Comparison of ENCODE assay signal across 15 mouse cellular contexts in the genomic region with DNA sequence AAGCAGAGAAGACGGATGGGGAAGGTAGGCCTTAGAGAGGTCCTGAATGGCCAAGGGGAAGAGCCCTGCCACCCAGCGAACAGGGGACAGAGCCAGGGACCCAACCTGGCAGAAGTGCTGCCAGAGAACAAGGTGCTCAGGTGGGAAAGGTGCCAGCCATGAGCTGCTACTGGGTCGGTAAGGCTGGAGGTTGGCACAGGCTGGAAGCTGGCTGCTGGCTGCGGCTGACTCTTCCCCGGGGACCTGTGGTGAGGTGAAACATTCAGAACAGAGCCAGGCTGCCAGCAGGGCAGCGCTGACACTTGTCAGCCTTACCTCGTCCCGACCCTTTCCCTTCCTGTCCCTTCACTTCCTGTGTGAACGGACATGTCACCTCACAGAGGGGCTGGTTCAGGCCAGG.
DNase-seq lines count a peak whose midpoint lies in the region; ATAC-seq lines count a peak whose summit lies in the region.
"Had no signal": no experiment of that assay in that cellular context is flagged by ENCODE, and none has a peak within 500 bp of the region (broad histone marks: within the 10 kb centered on the region; RNA-seq: fewer than 3 reads in every experiment).

No protein-coding gene starts in this region.

- no peak overlapping the region for H3K9ac ChIP-seq in lung, embryonic 15.5 days
- peak overlapping the region; percentile 70 for H3K9ac ChIP-seq in heart, embryonic 13.5 days
- H3K9ac ChIP-seq: forebrain, embryonic 12.5 days; liver, embryonic 13.5 days; stomach, embryonic 15.5 days had no signal

- H3K4me3 ChIP-seq in lung, embryonic 15.5 days, result no peak overlapping the region
- no peak overlapping the region for H3K4me3 ChIP-seq in heart, embryonic 13.5 days
- H3K4me3 ChIP-seq: forebrain, embryonic 12.5 days; liver, embryonic 13.5 days; stomach, embryonic 15.5 days had no signal

- DNase-seq in heart, adult 11 months, result peak; percentile 96
- no peak for DNase-seq in heart, adult 8-10 months (ENCODE audit: low spot score)
- DNase-seq in lung, postnatal 4 days, result no peak
- no peak for DNase-seq in cerebellum, adult 11-12 months
- DNase-seq: cerebellum, adult 8-10 months; gastrocnemius, postnatal 25 days; liver, embryonic 13.5 days; midbrain, embryonic 14.5 days had no signal

- H3K36me3 ChIP-seq in lung, embryonic 15.5 days, result no peaks in the 10 kb centered on the region
- peaks cover 12% of the 10 kb centered on the region for H3K36me3 ChIP-seq in heart, embryonic 13.5 days
- H3K36me3 ChIP-seq: forebrain, embryonic 12.5 days; liver, embryonic 13.5 days; stomach, embryonic 15.5 days had no signal

- H3K4me1 ChIP-seq in lung, embryonic 15.5 days, result peaks cover 64% of the 10 kb centered on the region
- H3K4me1 ChIP-seq in heart, embryonic 13.5 days, result peaks cover 98% of the 10 kb centered on the region

- H3K27ac ChIP-seq in lung, embryonic 15.5 days, result peak overlapping the region; percentile 48; the same call in 1 of the 2 replicates
- H3K27ac ChIP-seq in heart, embryonic 13.5 days (replicated peaks), result peak overlapping the region; percentile 97
- H3K27ac ChIP-seq: forebrain, embryonic 12.5 days; liver, embryonic 13.5 days had no signal

- H3K27me3 ChIP-seq in lung, embryonic 15.5 days, result no peaks in the 10 kb centered on the region
- no peaks in the 10 kb centered on the region for H3K27me3 ChIP-seq in heart, embryonic 13.5 days (replicated peaks)
- H3K27me3 ChIP-seq: stomach, embryonic 15.5 days had no signal

- no peak for ATAC-seq in lung, embryonic 15.5 days (ENCODE audit: borderline replicate concordance, extremely low read depth, low FRiP score, low TSS enrichment)
- no peak for ATAC-seq in heart, embryonic 13.5 days (ENCODE audit: extremely low read depth, insufficient number of reproducible peaks, low FRiP score, low TSS enrichment)
- 0 out of 2 replicates have a peak, but pooled peaks have one; percentile 14 for ATAC-seq in megakaryocyte progenitor cell, adult 5-6 weeks (replicated peaks; ENCODE audit: poor library complexity)
- no peak for ATAC-seq in erythroid progenitor cell, adult 5-6 weeks (replicated peaks; ENCODE audit: low FRiP score, poor library complexity, severe bottlenecking)
- ATAC-seq: intestine, embryonic 16.5 days had no signal

- WGBS in lung, embryonic 15.5 days, result 44% methylated on average over 9 of the region's 9 CpGs
- WGBS in heart, embryonic 13.5 days, result 35% methylated on average over 9 of the region's 9 CpGs

- H3K9me3 ChIP-seq in lung, embryonic 15.5 days, result no peaks in the 10 kb centered on the region
- no peaks in the 10 kb centered on the region for H3K9me3 ChIP-seq in heart, embryonic 13.5 days
- H3K9me3 ChIP-seq: forebrain, embryonic 12.5 days; liver, embryonic 13.5 days; stomach, embryonic 15.5 days had no signal

- H3K4me2 ChIP-seq in lung, embryonic 15.5 days, result no peak overlapping the region
- H3K4me2 ChIP-seq in heart, embryonic 13.5 days, result no peak overlapping the region
- H3K4me2 ChIP-seq: forebrain, embryonic 12.5 days; liver, embryonic 13.5 days; stomach, embryonic 15.5 days had no signal
